Mouse (Mus musculus) heart, adult 8-10 months (tissue): ENCODE measurements around the gene Helt. TPM values are rescaled to one million over a fixed set of nuclear protein-coding genes. Genes with fewer than 3 reads are reported as not detected.
"Not testable (repeated sequence)": the region's sequence is repeated elsewhere in the genome, so short reads cannot be mapped to it uniquely, and the experiment has no call there.

Experiments
- DNase-seq: peaks from one replicate; pipeline ENCODE4 v3.0.0; 2022; ENCODE audit warnings: low spot score
- total RNA-seq, 4 experiments: library from RNA; stranded (reverse); gene quantifications; 2 replicates each; pipeline ENCODE4 v1.2.4; 2022

The Helt gene
- total RNA-seq, 4 experiments from 2014 or later, result 0.92 to 4.2 (median 3.3) TPM

DNA sequence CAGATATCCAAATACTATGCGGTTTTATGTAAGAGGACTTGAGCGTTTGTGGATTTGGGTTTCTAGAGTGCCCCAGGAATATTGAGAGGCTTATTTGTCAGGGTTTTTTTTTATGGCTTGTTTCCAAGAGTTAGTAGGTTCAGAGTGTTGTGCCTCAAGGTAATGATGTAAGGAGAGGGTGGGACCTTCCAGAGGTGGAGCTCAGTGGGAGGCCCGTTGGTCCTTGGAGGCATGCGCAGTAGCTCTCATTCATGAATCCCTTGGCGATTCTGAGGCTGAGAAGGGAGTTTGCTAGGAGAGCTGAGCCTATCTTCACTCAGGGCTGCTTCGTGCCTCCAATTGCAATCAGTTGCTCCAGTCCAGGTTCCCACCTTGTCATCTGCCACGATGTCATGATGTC is 4.4 kb upstream of the Helt start:
- DNase-seq, result no peak

DNA sequence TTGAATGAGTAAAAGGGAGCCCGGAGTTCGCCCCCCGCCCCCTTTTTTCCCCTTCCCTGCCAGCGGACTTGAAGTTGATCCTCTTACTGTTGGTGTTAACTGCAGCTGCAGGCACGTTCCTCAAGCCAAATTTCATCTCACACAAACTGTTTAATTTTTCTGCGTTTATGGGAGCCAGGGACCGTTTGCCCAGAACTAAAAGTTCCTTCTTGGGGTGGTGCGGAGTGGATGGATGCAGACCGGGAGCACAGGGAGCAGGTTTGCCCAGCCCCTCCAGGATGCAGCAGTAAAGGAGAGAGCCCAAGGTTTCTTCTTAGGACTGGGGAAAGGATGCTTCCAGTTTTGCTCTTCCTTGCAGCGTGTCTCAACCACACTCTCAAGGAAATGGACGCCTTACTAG is 2.1 kb upstream of the Helt start:
- DNase-seq, result no peak

DNA sequence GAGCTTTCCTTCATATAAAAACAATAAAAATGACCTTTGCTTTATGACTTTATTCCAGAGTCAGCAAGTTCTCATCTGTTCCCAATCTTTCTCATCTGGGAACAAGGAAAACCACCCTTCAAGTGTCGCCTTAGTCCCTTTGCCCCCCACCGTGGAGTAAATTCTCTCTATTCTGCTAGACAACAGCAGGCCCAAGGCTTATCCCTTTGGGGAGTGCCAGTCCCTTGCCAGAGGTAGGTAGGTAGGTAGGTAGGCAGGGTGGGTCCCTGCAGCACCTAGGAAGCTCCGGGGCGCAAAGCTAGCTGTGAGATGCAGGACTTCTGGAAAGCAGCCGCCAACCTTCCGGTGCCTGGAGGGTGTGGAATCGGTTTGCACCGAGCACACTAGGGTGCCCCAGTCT is 1.5 kb upstream of the Helt start:
- no peak for DNase-seq

DNA sequence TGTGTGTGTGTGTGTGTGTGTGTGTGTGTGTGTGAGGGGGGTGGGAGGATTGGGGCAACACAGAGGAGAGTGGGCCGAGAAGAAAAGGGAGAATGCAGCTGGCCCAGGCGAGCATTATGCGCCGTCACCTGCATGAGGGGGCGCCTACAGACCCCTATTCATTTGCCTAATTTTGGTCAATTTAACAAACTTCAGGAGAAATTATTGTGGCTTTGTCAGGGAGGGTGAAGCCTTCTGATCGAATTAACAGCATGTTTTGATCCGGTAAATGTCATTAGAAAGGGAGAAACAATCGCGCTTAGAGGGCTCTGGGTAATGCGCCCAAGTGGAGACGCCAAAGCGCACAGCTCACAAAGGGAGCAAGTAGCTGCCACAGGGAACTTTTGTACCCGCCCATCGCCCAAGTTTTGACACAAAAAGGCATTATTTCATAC is 647 bp upstream of the Helt start:
- no peak for DNase-seq

DNA sequence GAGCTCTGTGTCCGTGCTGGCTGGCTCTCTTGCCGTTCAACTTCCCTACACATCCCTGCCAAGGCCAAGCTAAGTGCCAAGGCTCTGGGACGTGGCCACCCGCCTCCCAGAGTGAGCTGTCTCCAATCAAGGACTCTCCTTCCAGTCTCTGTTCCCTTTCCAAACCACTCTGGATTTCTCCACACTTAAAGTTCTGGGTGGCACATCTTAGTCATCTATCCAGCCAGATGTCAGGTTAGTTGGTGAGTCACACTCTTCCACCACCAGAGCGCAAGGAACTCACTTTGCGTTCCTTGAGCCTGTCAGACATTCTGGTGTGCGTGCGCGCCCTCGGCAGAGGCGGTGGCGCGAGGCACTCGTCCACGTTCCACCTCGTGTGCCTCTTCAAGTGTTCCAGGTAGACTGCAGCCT is 725 bp downstream of the Helt start:
- peak; percentile 24 for DNase-seq

DNA sequence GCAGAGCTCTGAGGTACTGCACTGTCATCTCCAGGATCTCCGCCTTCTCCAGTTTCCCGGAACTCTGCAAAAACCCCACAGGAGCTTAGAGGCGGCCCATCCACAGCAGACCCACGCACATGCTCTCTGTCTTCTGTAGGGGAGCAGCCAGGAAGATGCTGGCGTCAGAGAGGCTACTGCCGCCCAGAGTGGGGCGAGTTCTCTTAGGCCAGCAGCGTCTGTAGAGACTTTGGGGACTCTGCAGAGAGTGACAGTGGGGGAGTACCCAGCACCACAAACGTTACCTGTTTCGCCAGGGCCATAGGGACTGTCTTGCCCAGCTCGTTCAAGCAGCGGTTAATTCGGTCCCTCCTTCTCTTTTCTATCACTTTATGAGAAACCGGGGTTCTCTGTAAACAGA is 1.3 kb downstream of the Helt start:
- no peak for DNase-seq

DNA sequence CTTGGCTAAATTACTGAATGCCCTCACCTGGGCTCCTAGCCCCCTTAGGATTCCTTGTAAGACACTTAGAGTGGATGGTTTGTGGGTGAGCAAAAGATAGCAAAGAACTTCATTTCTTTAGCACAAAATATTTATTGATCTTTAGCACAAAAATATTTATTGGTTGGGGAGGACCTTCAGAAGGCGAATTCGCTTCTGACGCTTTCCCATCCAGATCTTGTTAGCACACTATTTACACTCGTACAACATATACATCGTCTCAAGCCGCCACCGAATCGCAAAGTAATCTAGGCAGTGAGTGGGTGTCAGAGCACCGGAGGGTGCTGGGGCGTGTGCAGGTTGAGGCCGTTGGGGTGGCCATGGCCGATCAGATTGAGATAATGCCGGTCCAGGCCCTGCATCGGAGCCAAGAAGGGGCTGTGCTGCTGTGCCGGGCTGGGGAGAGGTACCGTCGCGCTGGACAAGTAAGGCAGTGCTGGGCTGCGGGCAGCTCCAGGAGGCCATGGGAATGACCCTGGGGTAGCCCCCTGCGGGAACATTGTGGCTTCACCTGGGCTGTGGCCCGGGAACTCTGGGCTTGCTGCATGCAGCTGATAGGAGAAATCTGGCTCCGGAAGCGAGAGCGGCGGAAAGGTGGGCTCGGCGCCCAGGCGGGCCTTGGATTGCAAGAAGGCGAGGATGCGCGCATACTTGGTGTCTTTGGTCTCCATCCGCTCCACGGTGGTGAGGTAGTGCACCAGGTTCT is 2.4 kb downstream of the Helt start:
- no peak for DNase-seq

DNA sequence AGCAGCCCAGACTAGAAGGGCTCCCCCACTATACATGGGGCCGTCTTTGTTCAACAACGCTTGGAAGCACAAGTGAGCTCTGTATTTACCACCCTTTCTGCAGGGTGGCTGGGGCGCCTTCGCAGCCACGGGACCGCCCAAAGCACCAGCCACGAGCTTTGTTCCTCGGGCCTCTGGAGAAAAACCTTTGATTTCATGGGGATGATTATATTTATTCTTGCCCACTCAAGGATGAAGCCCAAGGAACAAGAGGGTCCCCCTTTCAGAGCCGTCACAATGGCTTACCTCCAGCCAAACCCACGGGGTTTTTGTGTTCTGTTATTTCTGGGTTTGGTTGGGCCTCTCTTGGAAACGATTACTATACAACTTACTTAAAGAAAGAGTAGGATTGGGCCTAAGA is 5.2 kb downstream of the Helt start:
- no peak for DNase-seq

DNA sequence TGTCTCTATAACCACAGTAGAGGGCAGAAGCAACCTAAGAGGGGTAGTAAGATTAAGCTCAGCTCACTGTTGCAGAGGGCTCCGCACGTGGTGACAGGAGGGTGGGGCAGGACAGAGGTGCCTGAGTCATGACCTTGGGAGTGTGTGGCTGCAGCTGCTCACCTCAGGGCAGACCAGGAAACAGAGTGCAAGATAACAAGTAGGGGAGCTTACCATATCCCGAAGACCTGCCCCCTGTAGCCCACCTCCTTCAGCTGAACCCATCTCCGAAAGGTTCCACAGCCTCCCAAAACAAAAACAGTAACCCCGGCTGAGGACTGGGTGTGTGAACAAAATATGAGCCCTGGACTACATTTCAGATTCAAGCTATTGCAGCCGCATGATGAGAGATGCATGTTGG is 6.5 kb downstream of the Helt start:
- no peak for DNase-seq

DNA sequence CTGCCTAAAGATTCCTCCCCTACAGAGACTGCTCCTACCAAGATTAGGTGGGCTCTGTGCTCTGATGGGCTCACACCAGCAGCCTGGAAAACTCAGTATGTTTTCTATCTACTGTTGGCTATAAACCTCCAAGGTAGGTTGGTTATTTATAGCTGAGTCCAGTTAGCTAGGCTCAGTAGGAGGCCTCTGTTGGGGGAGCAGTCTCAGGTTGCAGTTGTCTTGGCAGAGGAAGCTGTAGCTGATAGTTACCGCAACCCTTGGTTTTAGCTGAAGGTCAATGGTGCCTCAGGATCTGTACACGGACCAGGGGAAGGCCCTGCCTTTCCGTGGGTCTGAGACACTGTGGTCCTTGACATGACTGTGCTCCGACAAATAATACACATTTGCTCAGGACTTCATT is 8.5 kb downstream of the Helt start:
- no peak for DNase-seq

DNA sequence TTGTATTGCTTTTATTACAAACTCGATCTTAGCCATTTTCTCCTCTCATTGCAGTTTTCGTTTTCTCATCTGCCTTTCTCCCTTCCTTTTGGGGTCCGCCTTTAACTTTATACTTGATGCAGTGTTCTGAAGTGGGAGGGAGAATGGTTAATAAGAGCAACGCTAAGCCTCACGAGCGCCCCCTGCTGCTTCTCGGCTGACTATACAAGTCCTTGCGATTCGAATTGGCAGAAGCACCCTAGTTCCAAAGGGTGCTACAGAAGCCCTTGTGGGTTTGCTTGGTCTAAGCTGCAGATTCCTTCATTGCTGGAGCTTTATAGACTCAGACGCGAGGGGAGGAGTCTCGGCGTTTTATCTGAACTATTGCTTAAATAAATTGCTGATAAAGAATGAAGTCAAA is 12.9 kb downstream of the Helt start:
- DNase-seq, result peak; percentile 60

DNA sequence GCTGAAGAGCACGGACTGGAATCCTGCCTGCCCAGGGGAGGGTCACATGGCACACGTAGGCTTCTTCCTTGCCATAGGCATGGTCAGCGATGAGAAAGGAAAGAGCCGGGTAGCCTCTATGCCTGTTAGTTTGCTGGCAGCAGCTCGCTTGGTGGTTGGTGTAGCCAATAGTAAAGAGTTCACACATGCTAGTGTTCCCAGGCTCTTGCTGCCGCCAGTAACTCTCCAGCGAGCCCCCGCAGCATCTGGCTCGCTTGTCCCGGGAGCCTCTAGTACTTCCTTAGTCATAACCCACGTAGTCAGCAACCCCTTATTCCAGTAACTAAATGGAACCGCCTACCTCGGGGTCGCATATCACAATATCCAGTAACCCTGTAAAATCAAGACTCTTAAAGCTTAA is 17.5 kb downstream of the Helt start:
- DNase-seq, result no peak

DNA sequence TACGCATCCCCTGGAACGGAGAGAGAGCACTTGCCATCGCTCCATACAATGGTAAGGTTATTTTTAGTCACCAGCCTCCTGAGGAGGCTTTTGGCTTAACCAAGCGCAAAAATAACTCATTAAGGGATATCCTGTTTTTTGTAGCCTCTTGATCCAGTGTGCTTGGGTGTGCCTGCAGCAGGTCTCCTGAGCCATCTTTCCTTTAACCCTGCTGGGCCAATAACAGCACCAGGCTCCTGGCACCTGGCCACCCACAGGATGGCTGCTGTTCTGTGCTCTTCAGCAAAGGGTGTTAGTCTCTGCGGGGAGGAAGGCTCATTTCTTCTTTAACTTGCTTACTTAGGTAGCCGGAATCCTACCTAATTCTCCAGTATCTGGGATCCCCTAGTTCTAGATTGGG is 23.7 kb downstream of the Helt start:
- DNase-seq, result peak; percentile 40

DNA sequence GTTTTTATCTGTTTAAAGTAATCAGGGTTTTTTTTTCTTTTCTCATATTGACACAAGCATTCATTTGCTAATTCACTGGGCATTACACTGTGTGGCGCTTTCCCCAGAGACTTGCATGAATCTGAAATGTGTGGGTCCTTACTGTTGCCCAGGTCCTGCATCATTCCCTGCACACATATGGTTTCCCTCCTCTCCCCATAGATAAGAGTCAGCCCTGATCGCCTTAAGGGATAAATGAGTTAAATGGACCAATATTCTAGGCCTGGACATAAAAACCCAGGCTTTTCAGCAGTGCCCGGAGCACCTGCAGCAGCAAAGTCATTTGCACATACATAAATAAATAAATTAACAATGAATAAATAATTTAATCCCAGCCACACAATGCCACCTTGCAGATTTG is 24.3 kb downstream of the Helt start:
- DNase-seq, result no peak

DNA sequence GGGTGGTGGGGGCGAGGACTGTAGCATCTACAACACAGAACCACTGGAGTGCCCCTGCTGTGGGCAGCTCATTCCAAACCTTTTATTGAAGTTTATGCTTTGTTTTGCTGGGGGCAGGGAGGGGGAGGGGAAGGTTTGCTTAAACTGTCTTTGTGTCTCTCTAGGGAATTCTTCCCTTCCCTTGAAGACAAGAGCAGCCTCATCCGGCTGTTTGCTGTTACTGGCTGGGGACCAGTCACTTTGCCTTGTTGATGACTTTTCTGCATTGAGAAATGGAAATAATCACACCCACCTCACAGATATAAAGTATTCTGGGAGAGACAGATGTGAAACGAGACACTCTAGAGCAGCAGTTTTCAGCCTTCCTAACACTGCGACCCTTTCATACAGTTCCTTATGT is 27.7 kb downstream of the Helt start:
- DNase-seq, result peak; percentile 4

DNA sequence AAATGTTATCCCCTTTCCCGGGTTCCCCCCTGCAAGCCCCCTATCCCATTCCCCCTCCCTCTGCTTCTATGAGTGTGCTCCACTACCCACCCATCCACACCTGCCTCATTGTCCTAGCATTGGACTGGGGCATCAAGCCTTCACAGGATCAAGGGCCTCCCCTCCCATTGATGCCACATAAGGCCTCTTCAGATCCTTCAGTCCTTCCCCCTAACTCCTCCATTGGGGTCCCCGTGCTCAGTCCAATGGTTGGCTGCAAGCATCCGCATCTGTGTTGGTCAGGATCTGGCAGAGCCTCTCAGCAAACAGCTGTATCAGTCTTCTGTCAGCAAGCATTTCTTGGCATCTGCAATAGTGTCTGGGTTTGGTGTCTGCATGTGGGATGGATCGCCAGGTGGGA is 30.3 kb downstream of the Helt start:
- not testable (repeated sequence) for DNase-seq

DNA sequence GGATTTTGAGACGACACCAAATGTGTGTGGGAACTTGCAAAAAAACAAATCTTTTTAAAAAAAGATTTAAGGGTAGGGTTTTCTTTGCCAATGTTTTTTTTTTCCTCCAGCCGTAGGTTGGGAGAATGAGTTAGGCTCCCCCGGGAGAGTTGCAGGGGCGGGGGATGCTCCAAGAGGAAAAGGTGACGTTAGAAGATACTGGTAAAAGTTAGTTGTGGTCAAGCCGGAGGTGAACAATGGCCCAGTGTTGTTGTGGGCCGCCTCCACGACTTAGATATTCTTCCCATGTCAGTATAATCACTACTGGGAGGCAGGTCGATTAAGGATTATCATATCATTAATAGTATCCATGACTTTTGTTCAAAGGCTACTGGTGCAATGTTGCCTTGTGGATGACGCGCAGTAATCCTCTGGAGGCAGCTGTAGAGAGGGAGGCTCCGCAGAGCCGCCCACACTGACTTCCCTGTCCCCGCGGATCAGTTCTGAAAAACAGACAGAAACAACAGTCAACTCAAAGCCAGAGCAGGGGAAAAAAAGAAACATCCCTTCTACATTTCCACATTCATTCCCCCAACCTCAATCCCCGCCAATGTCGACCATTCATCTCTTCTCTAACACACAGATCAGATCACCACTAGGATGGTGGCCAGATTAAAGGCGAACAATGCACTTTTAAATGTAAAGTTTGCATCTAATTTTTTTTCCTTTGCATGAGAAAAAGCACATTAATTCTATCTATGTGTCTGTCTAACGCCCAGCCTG is 36.4 kb downstream of the Helt start:
- no peak for DNase-seq

DNA sequence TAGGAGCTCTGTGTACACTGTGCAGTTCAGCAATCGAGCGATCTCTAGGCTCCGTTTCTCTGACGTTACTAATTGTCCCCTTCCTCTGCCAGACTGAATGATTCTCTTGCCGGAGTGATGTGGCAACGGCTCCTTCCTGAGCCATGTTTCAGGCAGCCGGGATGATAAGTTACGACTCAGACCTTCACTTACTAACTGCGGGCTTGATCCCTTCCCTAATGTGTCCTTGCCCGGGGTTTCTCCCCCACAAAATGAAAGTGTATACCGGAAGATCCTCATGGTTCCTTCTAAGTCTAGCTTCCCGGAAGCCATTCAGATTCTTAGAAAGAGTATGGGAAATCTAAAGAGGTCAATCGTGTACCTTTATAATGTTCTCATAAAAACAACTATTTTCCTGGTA is 42.0 kb downstream of the Helt start:
- DNase-seq, result no peak

DNA sequence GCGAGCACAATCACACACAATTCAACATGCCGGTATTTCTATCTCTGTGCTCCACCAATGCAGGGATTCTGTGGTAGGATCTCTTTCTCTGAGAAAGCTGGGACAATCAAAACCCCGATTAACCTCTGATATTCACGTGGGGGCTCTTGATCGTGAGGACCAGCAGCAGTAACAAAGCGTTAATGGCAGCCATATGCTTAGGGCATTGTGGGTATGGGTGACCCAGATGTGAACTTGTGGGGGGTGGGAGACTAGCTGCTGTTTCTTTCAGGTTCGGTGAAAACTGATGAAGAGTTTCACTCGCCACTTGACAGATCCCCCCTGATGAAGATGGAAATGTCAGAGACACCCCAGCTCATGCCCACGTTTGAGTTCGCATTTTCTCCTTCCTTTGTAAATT is 42.9 kb downstream of the Helt start:
- DNase-seq, result no peak

DNA sequence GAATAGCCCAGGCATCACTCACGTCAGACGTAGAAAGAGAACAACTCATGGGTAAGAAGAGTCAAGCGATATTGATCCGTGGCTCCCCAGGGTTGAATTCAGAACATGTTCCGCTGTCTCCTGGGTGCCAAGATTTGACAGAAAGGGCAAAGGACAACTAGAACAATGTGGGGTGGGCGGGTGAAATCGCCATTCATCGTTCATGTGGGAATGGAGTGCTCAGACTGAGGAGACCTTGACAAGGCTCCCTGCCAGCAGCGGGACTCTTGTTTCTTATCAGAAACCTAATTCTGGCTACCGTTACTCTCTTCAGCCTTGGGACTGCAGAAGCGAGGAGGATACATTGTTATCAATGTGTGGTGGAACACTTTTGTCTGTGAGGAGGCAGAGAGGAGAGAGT is 48.1 kb downstream of the Helt start:
- no peak for DNase-seq

DNA sequence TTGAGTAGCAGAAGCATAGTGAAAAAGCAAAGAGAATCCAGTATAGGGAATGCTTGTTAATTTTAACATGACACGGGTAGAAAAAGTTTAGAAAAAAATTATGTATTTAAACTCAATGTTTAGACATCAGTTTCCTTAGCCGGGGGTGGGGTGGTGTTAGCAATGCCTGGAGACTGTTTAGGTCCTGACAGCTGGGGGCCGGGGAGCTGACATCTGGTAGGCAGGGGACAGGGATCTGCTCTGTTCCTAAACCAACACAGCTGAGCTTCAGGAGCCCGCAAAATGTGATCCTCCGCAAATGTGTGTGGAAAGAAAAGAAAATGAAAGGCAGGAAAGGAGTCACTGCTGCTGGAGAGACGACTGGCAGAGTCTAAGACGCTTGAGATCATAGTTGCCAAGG is 51.5 kb downstream of the Helt start:
- no peak for DNase-seq
